Mouse (Mus musculus) heart, adult 2 months (tissue): ENCODE measurements around the gene Ddt.
A peak's percentile ranks its signal among the peaks of the same experiment; 100 is the strongest.

Source experiments
- CTCF ChIP-seq: fragments of 200-600 bp; IDR thresholded peaks from 2 replicates; pipeline ENCODE4 v1.8.1; 2022; ENCODE audit warnings: antibody characterized with exemption, mild to moderate bottlenecking, moderate library complexity
- POLR2A ChIP-seq: fragments of 200-500 bp; IDR thresholded peaks from 2 replicates; pipeline ENCODE4 v1.6.1; 2011; ENCODE audit warnings: mild to moderate bottlenecking, low read depth, low read length, control low read depth; ENCODE audit not compliant: insufficient read depth

DNA sequence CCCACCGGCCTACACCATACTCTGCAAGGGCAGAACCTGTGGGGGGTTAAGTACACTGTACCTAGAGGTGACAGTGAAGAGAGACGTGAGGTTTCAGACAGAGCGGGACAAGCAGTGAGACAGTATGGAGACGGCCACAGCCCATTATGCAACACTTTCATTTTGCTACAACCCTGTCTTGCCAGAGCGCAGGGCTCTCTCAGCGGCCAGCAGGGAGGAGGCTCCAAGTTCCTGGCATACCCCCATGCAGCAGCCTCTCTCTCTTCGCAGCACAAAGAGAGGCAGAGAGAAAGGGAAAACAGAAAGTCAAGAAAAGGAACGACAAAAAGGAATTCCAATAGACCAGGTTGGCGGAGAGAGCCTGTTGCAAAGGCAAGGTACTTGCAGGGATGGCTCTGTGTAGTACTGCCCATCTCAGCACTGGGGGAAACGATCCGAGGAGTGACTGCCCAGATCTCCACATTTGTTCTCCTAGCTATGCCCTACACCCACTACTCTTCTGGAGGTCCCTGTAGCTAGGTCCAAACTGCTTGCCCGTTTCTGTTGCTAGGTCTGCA lies 24.5 kb upstream of the Ddt start:
- TF ChIP-seq CTCF (0 out of 2 replicates have a peak, but pooled peaks have one; percentile 12), POLR2A (peak; percentile 50)
